Mouse (Mus musculus) frontal cortex, postnatal 14 days (tissue): ENCODE measurements at regions not wholly inside any gene's neighbourhood (a gene's known extent, or its start where the extent isn't known, plus 50 kb on each side); places are given as distances from the start of the nearest gene placed in this dataset.
A peak's percentile ranks its signal among the peaks of the same experiment; 100 is the strongest.
"Not testable (repeated sequence)": the region's sequence is repeated elsewhere in the genome, so short reads cannot be mapped to it uniquely, and the experiment has no call there.

ENCODE experiments used
- DNase-seq, 2 experiments: peaks; one replicate each; pipeline ENCODE4 v3.0.0; 2022; ENCODE audit warnings: low spot score in 2 of 2

DNA sequence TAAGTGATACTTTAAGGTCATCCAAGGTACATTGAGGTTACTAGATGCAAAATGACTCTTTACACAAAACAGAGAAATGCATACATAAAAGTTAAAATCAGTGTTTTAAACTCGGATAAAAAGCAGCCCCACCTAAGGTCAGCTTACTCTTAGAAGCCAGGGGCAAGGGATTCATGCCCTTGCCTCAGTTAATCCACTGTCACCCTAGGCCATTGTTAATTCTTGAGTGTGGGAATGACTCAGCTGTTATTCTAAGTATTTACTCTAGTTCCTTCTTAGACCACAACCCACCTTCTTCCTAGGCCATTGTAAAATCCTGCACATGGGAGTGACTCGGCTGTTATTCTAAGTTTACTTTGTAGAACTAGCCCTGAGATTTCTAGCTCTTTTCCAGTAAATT is 64.1 kb upstream of the Ces1h start:
- DNase-seq, result not testable (repeated sequence)

- no peak for DNase-seq
Measured at GRCm38 (mm10) chr8:93441936-93442335, 62.4 kb upstream of the Ces1h start.

DNA sequence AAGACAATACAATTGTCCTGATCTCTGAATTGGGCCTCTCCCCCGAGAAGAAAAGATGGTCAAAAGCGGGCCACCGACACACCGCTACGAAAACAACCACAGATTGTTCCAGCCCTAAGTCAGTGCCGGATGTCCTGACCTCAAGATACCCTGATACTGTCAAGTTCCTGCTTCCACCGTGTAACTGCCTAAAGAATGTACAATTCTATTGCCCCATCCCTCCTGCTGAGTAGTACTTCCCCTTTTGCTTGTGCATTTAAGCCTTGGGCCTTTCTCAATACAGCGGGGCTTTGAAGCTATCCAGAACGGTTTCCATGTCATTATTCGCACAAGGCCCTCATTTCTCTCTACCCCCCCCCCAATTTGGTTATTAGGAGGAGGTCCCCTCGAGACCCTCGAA is 57.1 kb upstream of the Ces1h start:
- not testable (repeated sequence) for DNase-seq

DNA sequence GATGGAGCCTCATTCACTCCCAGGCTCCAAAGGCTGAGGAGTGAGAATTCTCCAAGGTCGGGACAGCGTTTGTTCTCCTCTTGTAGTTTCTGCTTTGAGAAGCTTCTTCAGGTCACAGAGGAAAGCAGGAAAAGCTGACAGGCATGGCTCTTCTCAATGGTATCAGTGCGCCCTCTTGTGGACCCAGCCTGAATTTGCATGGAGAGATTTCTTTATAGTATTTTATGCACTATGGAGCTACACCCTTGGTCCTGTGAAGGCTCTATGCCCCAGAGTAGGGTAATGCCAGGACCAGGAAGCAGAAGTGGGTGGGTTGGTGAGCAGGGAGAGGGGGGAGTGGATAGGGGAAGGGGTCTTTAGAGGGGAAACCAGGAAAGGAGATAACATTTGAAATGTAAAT is 51.1 kb upstream of the Ces1h start:
- DNase-seq, result peak; percentile 44 to 83
